Mouse (Mus musculus) ES-CJ7 (cell line): ENCODE measurements around the gene Capn5.
A peak's percentile ranks its signal among the peaks of the same experiment; 100 is the strongest.

Source experiments
- DNase-seq: peaks from one replicate; pipeline ENCODE4 v3.0.0; 2011; ENCODE audit warnings: low read depth, low spot score

Gene Capn5

GRCm38 (mm10) chr7:98148721-98149407, 29.2 kb downstream of the Capn5 start:
- no peak for DNase-seq

- no peak for DNase-seq
Measured at GRCm38 (mm10) chr7:98147766-98148165, 30.3 kb downstream of the Capn5 start.

- no peak for DNase-seq
Measured at GRCm38 (mm10) chr7:98146447-98146845, 31.6 kb downstream of the Capn5 start.

- DNase-seq: no peak
Measured at GRCm38 (mm10) chr7:98145842-98146446, 32.1 kb downstream of the Capn5 start.

GRCm38 (mm10) chr7:98145402-98145801, 32.7 kb downstream of the Capn5 start, which contains the start of gene Omp:
Gene Omp (minus strand): TSS chr7:98145502.
- no peak for DNase-seq

GRCm38 (mm10) chr7:98142648-98143047, 35.4 kb downstream of the Capn5 start:
- no peak for DNase-seq

GRCm38 (mm10) chr7:98142247-98142646, 35.8 kb downstream of the Capn5 start:
- no peak for DNase-seq

- peak; percentile 48 for DNase-seq
Measured at GRCm38 (mm10) chr7:98141206-98141605, 36.9 kb downstream of the Capn5 start.

- no peak for DNase-seq
Measured at GRCm38 (mm10) chr7:98140597-98140996, 37.5 kb downstream of the Capn5 start.

- DNase-seq: no peak
Measured at GRCm38 (mm10) chr7:98139216-98139615, 38.9 kb downstream of the Capn5 start.

- DNase-seq: no peak
Measured at GRCm38 (mm10) chr7:98137995-98138394, 40.1 kb downstream of the Capn5 start.

- DNase-seq: no peak
Measured at GRCm38 (mm10) chr7:98137583-98137982, 40.5 kb downstream of the Capn5 start.

GRCm38 (mm10) chr7:98131751-98132150, 46.3 kb downstream of the Capn5 start:
- DNase-seq: peak; percentile 55

- peak; percentile 54 for DNase-seq
Measured at GRCm38 (mm10) chr7:98125473-98125872, 52.6 kb downstream of the Capn5 start.

- DNase-seq: no peak
Measured at GRCm38 (mm10) chr7:98124701-98125100, 53.4 kb downstream of the Capn5 start.

- DNase-seq: no peak
Measured at GRCm38 (mm10) chr7:98121673-98122072, 56.4 kb downstream of the Capn5 start.

- no peak for DNase-seq
Measured at GRCm38 (mm10) chr7:98121241-98121640, 56.8 kb downstream of the Capn5 start.

- peak; percentile 55 for DNase-seq
Measured at GRCm38 (mm10) chr7:98120325-98120724, 57.7 kb downstream of the Capn5 start.

GRCm38 (mm10) chr7:98119961-98120232, 58.2 kb downstream of the Capn5 start:
- DNase-seq: no peak

- peak; percentile 16 for DNase-seq
Measured at GRCm38 (mm10) chr7:98119179-98119960, 58.7 kb downstream of the Capn5 start, which contains the start of gene Myo7a. Gene Myo7a (minus strand): TSS chr7:98119524.

- DNase-seq: no peak
Measured at GRCm38 (mm10) chr7:98117012-98117660, 60.9 kb downstream of the Capn5 start.

- DNase-seq: no peak
Measured at GRCm38 (mm10) chr7:98114656-98115055, 63.4 kb downstream of the Capn5 start.
